Mouse (Mus musculus) CH12.LX (cell line): ENCODE data around the gene Tubb1. TPM values are rescaled to one million over a fixed set of nuclear protein-coding genes. Genes with fewer than 3 reads are reported as not detected.

Source experiments
- DNase-seq: peaks from one replicate; pipeline ENCODE4 v3.0.0-alpha.2; 2013; ENCODE audit errors: extremely low read depth
- H3K27ac ChIP-seq: 2 replicates; pipeline ENCODE4 v1.5.1; 2012; ENCODE audit warnings: low read depth, mild to moderate bottlenecking, control low read depth, moderate library complexity; ENCODE audit not compliant: insufficient read depth
- H3K27me3 ChIP-seq: replicated peaks from 2 replicates; pipeline ENCODE3; 2012; ENCODE audit warnings: inconsistent platforms
- H3K36me3 ChIP-seq, 2 experiments: replicated peaks in 1 of 2; 2 replicates each; pipeline versions ENCODE3 to v1.6.1; 2012; ENCODE audit warnings: inconsistent platforms in 1 of 2, low read length in 1 of 2, mild to moderate bottlenecking in 1 of 2, mixed read lengths in 1 of 2, moderate library complexity in 1 of 2; ENCODE audit not compliant: control insufficient read depth in 1 of 2, insufficient read depth in 1 of 2
- H3K4me1 ChIP-seq, 2 experiments: 2 replicates each; pipeline ENCODE4 v1.6.1; 2012; ENCODE audit warnings: inconsistent platforms in 1 of 2, moderate library complexity in 1 of 2; ENCODE audit not compliant: insufficient read depth in 2 of 2, control insufficient read depth in 1 of 2
- H3K4me2 ChIP-seq: 2 replicates; pipeline ENCODE4 v1.6.1; 2012; ENCODE audit warnings: low read depth, mild to moderate bottlenecking, control low read depth; ENCODE audit not compliant: poor library complexity, insufficient read depth, severe bottlenecking
- H3K4me3 ChIP-seq, 3 experiments: fragments of 150-350 bp in 1 of 3; sonication (generic) in 1 of 3; replicated peaks in 1 of 3; 2 replicates each; pipeline versions ENCODE3 to v1.5.1; 2011 to 2012; ENCODE audit warnings: low read depth in 2 of 3, low read length in 2 of 3, mild to moderate bottlenecking in 2 of 3, moderate library complexity in 2 of 3, control low read depth in 1 of 3, improper control_type of control experiment in 1 of 3, inconsistent platforms in 1 of 3, mixed read lengths in 1 of 3; ENCODE audit not compliant: poor library complexity in 1 of 3
- H3K79me2 ChIP-seq: replicated peaks from 2 replicates; pipeline ENCODE4 v1.6.1; 2012; ENCODE audit warnings: mild to moderate bottlenecking, moderate library complexity; ENCODE audit not compliant: control insufficient read depth, poor library complexity, insufficient read depth, severe bottlenecking; ENCODE audit errors: extremely low read depth
- H3K9ac ChIP-seq: 2 replicates; pipeline ENCODE4 v1.6.1; 2012; ENCODE audit warnings: low read depth, mild to moderate bottlenecking, control low read depth, moderate library complexity; ENCODE audit not compliant: insufficient read depth
- H3K9me3 ChIP-seq: replicated peaks from 2 replicates; pipeline ENCODE3; 2012; ENCODE audit warnings: low read length, inconsistent platforms, mixed read lengths
- CHD2 ChIP-seq: IDR thresholded peaks from 2 replicates; pipeline ENCODE4 v1.6.1; 2011; ENCODE audit warnings: low read length, improper control_type of control experiment
- IRF4 ChIP-seq: IDR thresholded peaks from 2 replicates; pipeline ENCODE4 v1.6.1; 2014; ENCODE audit warnings: low read depth, mild to moderate bottlenecking, inconsistent platforms, low read length, improper control_type of control experiment
- JUN ChIP-seq: IDR thresholded peaks from 2 replicates; pipeline ENCODE4 v1.6.1; 2011; ENCODE audit warnings: low read depth, mild to moderate bottlenecking, low read length, improper control_type of control experiment, moderate library complexity; ENCODE audit not compliant: insufficient read depth
- KAT2A ChIP-seq: IDR thresholded peaks from 2 replicates; pipeline ENCODE4 v1.6.1; 2012; ENCODE audit warnings: low read length, improper control_type of control experiment, inconsistent platforms; ENCODE audit not compliant: insufficient replicate concordance
- MXI1 ChIP-seq: IDR thresholded peaks from 2 replicates; pipeline ENCODE4 v1.6.1; 2011; ENCODE audit warnings: mild to moderate bottlenecking, low read depth, low read length, improper control_type of control experiment
- SIN3A ChIP-seq: IDR thresholded peaks from 2 replicates; pipeline ENCODE4 v1.6.1; 2012; ENCODE audit warnings: low read length, improper control_type of control experiment, inconsistent platforms
- TCF12 ChIP-seq: IDR thresholded peaks from 2 replicates; pipeline ENCODE4 v1.6.1; 2014; ENCODE audit warnings: low read depth, mild to moderate bottlenecking, inconsistent platforms, low read length, improper control_type of control experiment
- UBTF ChIP-seq: IDR thresholded peaks from 2 replicates; pipeline ENCODE4 v1.6.1; 2012; ENCODE audit warnings: low read depth, mild to moderate bottlenecking, inconsistent platforms, low read length, improper control_type of control experiment, moderate library complexity
- USF2 ChIP-seq: conservative IDR thresholded peaks from 2 replicates; pipeline ENCODE4 v1.6.1; 2011; ENCODE audit warnings: low read depth, low read length, improper control_type of control experiment
- dilution Hi-C: fragments of 300-500 bp; cut with MboI; formaldehyde crosslinking; loops from 2 replicates; pipeline ENCODE4 v1.14.3; 2020; ENCODE audit warnings: low sequenced_read_pairs; ENCODE audit not compliant: extremely low pct_unique_long_range_greater_than_20kb, extremely low pct_ligation_motif_present
- in situ Hi-C: fragments of 300-500 bp; cut with MboI; formaldehyde crosslinking; loops from 3 replicates; pipeline ENCODE4 v1.14.3; 2019; ENCODE audit warnings: low sequenced_read_pairs, low pct_ligation_motif_present, low pct_unique_long_range_greater_than_20kb, mixed read lengths
- polyA plus RNA-seq: library from polyadenylated mRNA; unstranded; fragments of >175 nt; gene quantifications from 2 replicates; pipeline ENCODE4 v1.2.1, GENCODE M21; 2012; ENCODE audit warnings: low read depth; ENCODE audit not compliant: insufficient read length
- total RNA-seq, 2 experiments: library from RNA; depleted of rRNA; stranded (reverse); fragments of 300-350 nt in 1 of 2; fragments of >200 nt in 1 of 2; gene quantifications; 2 replicates each; pipeline ENCODE4 v1.2.3; 2012 to 2014

The Tubb1 gene
- total and polyA plus RNA-seq, 3 experiments: not detected

DNA sequence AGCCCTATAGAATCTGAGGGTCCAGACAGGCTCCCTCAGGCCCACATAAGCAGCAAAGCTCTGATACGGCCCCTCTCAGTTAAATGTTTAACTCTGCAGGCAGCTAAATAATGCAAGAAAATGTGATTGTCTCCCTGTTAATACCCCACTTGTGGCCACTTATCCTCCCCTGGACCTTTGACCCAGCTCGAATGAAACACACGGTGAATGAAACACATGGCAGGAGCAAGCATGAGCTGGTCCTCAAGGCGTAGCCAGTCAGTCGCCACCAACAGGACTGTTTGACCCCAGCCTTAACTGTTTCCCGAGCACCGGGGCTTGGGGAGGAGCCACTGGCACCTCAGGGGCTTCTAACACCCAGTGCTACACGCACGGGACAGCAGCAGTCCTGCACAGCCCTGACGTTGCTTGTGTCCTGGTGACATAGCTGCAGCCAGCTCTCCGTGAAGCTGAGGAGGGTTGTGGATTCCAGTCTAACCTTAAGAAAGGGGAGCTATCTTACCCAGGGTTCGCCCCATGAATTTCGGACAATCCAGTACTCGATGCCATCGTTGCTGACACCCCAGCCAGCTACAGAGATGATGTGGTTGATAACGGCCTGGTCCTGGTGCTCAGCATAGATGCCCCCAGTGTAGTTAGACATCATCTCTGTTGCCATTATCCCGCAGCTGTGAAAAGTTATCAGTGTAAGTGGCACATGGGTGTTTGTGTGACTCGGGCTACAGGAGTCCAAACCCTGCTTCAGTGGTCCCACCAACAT, 22.2 kb upstream of the Tubb1 start:
- Histone ChIP-seq H3K9ac (no peak overlapping the region), H3K4me3 (no peak overlapping the region), H3K27me3 (no peaks in the 10 kb centered on the region), H3K27ac (no peak overlapping the region), H3K36me3 (peaks cover 79 to 93% of the 10 kb centered on the region in 2 experiments), H3K9me3 (no peaks in the 10 kb centered on the region), H3K4me1 (peaks cover 0 to 10% of the 10 kb centered on the region in 2 experiments; a peak in 1 of 4 replicates), H3K4me2 (no peak overlapping the region), H3K79me2 (no peaks in the 10 kb centered on the region)
- no peak for DNase-seq
- TF ChIP-seq KAT2A: no peak
- no peak for TF ChIP-seq TCF12
- TF ChIP-seq USF2: no peak
- no peak for TF ChIP-seq UBTF
- no peak for TF ChIP-seq MXI1
- in situ Hi-C loops (no loop called here), dilution Hi-C loops (no loop called here)

DNA sequence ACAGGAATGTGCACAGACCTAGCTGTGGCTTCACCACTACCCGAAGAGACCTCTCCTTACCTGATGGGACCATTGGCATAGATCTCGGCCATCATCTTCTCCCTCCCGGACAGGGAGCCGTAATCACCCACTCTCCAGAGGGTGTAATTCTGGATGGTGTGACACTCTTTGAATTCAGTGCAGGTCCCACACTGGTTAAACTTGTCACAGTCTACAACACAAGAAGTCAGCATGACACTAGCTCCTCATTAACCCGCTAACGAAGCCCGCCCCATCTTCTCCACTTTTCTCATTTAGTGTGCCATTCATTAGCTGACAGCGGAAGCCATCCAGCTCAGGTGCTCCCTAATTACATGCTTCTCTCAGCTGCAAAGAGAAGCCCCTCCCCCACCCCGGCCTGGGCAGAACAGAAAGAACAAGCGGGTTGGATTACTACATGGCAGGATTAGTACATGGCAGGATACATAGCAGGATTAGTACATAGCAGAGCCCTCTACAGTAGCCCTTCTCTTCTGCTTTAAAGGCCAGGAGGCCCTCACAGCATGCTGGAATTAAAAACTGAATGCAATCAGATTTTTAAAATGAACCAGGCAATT, 21.4 kb upstream of the Tubb1 start:
- in situ Hi-C loops: no loop called here
- no peak overlapping the region for H3K27ac ChIP-seq

DNA sequence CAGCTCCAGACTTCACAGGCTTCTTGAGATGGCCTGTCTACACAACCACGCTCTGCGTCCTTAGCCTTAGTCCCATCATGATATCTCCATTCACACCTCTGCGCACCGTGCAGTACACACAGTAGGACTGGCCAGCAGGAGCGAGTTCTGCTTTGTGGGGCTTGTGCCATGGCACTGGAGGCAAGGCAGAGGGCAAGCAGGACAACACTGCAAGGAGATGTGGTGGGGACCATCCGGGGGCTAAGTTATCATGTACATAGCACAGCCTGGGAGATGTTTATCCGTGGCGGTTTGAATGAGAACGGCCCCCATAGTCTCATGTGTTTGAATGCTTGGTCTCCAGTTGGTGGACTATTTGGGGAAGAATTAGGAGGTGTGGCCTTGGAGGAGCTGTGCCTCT, 15.6 kb upstream of the Tubb1 start:
- Histone ChIP-seq H3K36me3 (peaks cover 40 to 64% of the 10 kb centered on the region in 2 experiments), H3K4me2 (no peak overlapping the region), H3K4me3 (no peak overlapping the region), H3K27ac (no peak overlapping the region), H3K9ac (no peak overlapping the region), H3K79me2 (peaks cover 29% of the 10 kb centered on the region), H3K27me3 (no peaks in the 10 kb centered on the region), H3K4me1 (peaks cover 18 to 58% of the 10 kb centered on the region in 2 experiments), H3K9me3 (no peaks in the 10 kb centered on the region)
- DNase-seq: no peak
- dilution Hi-C loops: no loop called here
- no peak for TF ChIP-seq JUN
- TF ChIP-seq IRF4: no peak
- no peak for TF ChIP-seq CHD2
- TF ChIP-seq SIN3A: no peak
- in situ Hi-C loops: no loop called here

More for the DNA sequence above, 21.4 kb upstream of the Tubb1 start:
- peaks cover 77 to 92% of the 10 kb centered on the region in 2 experiments for H3K36me3 ChIP-seq
- dilution Hi-C loops: no loop called here
- no peak overlapping the region for H3K4me2 ChIP-seq
- TF ChIP-seq CHD2 (0 out of 2 replicates have a peak, but pooled peaks have one; percentile 20), UBTF (no peak)
- no peaks in the 10 kb centered on the region for H3K9me3 ChIP-seq
- no peak for DNase-seq
- H3K4me3 ChIP-seq: no peak overlapping the region
- no peaks in the 10 kb centered on the region for H3K27me3 ChIP-seq
- H3K4me1 ChIP-seq: peaks cover under 1 to 11% of the 10 kb centered on the region in 2 experiments; a peak in 3 of 4 replicates
- H3K9ac ChIP-seq: no peak overlapping the region
- no peaks in the 10 kb centered on the region for H3K79me2 ChIP-seq
